Mouse (Mus musculus): ENCODE data around the gene 1700025G04Rik. TPM values are rescaled to one million over a fixed set of nuclear protein-coding genes. Genes with fewer than 3 reads are reported as not detected.

The 1700025G04Rik gene
- polyA plus RNA-seq, 1 experiment from 2014 or later, result 28.5 TPM

GRCm38 (mm10) chr1:152032144-152032543 is 57.8 kb downstream of the 1700025G04Rik start:
- 91% methylated on average over 5 of the region's 5 CpGs for WGBS
- Histone ChIP-seq H3K27me3 (ENCODE audit: control insufficient read depth, insufficient read depth, low read depth, low read length) (no peaks in the 10 kb centered on the region), H3K27ac (ENCODE audit: low read length) (no peak overlapping the region), H3K9ac (ENCODE audit: low read depth, low read length) (no peak overlapping the region), H3K4me1 (ENCODE audit: control insufficient read depth, insufficient read depth, low read length) (peaks cover 8% of the 10 kb centered on the region), H3K36me3 (ENCODE audit: control insufficient read depth, insufficient read depth, low read length) (no peaks in the 10 kb centered on the region), H3K4me3 (ENCODE audit: low read depth, low read length) (no peak overlapping the region), H3K9me3 (replicated peaks; ENCODE audit: control insufficient read depth, low read length, poor library complexity, severe bottlenecking) (0 out of 2 replicates have a peak, but pooled peaks cover 3% of the 10 kb centered on the region), H3K4me2 (ENCODE audit: low read length) (no peak overlapping the region)
- ATAC-seq, result no peak

- peak; percentile 65 for ATAC-seq
- Histone ChIP-seq H3K9me3 (replicated peaks; ENCODE audit: control insufficient read depth, low read length, poor library complexity, severe bottlenecking) (0 out of 2 replicates have a peak, but pooled peaks cover 3% of the 10 kb centered on the region), H3K4me1 (ENCODE audit: control insufficient read depth, insufficient read depth, low read length) (peaks cover 3% of the 10 kb centered on the region), H3K4me2 (ENCODE audit: low read length) (no peak overlapping the region), H3K27me3 (ENCODE audit: control insufficient read depth, insufficient read depth, low read depth, low read length) (no peaks in the 10 kb centered on the region), H3K36me3 (ENCODE audit: control insufficient read depth, insufficient read depth, low read length) (no peaks in the 10 kb centered on the region), H3K4me3 (ENCODE audit: low read depth, low read length) (no peak overlapping the region), H3K27ac (ENCODE audit: low read length) (no peak overlapping the region), H3K9ac (ENCODE audit: low read depth, low read length) (no peak overlapping the region)
- 11% methylated on average over 6 of the region's 6 CpGs for WGBS
Observed at GRCm38 (mm10) chr1:152030546-152030945, 59.4 kb downstream of the 1700025G04Rik start.

GRCm38 (mm10) chr1:152028718-152029117 is 61.2 kb downstream of the 1700025G04Rik start:
- H3K4me1 ChIP-seq (ENCODE audit: control insufficient read depth, insufficient read depth, low read length), result peaks cover 3% of the 10 kb centered on the region
- 86% methylated on average over 4 of the region's 4 CpGs for WGBS
- H3K27ac ChIP-seq (ENCODE audit: low read length), result no peak overlapping the region
- H3K27me3 ChIP-seq (ENCODE audit: control insufficient read depth, insufficient read depth, low read depth, low read length), result no peaks in the 10 kb centered on the region
- no peak overlapping the region for H3K4me3 ChIP-seq (ENCODE audit: low read depth, low read length)
- H3K9me3 ChIP-seq (replicated peaks; ENCODE audit: control insufficient read depth, low read length, poor library complexity, severe bottlenecking), result 0 out of 2 replicates have a peak, but pooled peaks cover 3% of the 10 kb centered on the region
- no peak overlapping the region for H3K4me2 ChIP-seq (ENCODE audit: low read length)
- H3K9ac ChIP-seq (ENCODE audit: low read depth, low read length), result no peak overlapping the region
- ATAC-seq, result no peak
- no peaks in the 10 kb centered on the region for H3K36me3 ChIP-seq (ENCODE audit: control insufficient read depth, insufficient read depth, low read length)

- no peak overlapping the region for H3K27ac ChIP-seq (ENCODE audit: low read length)
- H3K27me3 ChIP-seq (ENCODE audit: control insufficient read depth, insufficient read depth, low read depth, low read length), result no peaks in the 10 kb centered on the region
- ATAC-seq, result no peak
- peaks cover 3% of the 10 kb centered on the region for H3K4me1 ChIP-seq (ENCODE audit: control insufficient read depth, insufficient read depth, low read length)
- H3K9me3 ChIP-seq (replicated peaks; ENCODE audit: control insufficient read depth, low read length, poor library complexity, severe bottlenecking), result no peaks in the 10 kb centered on the region
- 92% methylated on average over 4 of the region's 4 CpGs for WGBS
- no peak overlapping the region for H3K4me2 ChIP-seq (ENCODE audit: low read length)
- H3K9ac ChIP-seq (ENCODE audit: low read depth, low read length), result no peak overlapping the region
- H3K36me3 ChIP-seq (ENCODE audit: control insufficient read depth, insufficient read depth, low read length), result no peaks in the 10 kb centered on the region
- no peak overlapping the region for H3K4me3 ChIP-seq (ENCODE audit: low read depth, low read length)
Observed at GRCm38 (mm10) chr1:152026762-152027161, 63.2 kb downstream of the 1700025G04Rik start.

GRCm38 (mm10) chr1:152025308-152025707 is 64.6 kb downstream of the 1700025G04Rik start:
- Histone ChIP-seq H3K4me3 (ENCODE audit: low read depth, low read length) (no peak overlapping the region), H3K4me1 (ENCODE audit: control insufficient read depth, insufficient read depth, low read length) (no peaks in the 10 kb centered on the region; the same call in none of the 2 replicates), H3K36me3 (ENCODE audit: control insufficient read depth, insufficient read depth, low read length) (no peaks in the 10 kb centered on the region), H3K9me3 (replicated peaks; ENCODE audit: control insufficient read depth, low read length, poor library complexity, severe bottlenecking) (no peaks in the 10 kb centered on the region), H3K4me2 (ENCODE audit: low read length) (no peak overlapping the region), H3K27me3 (ENCODE audit: control insufficient read depth, insufficient read depth, low read depth, low read length) (no peaks in the 10 kb centered on the region), H3K27ac (ENCODE audit: low read length) (no peak overlapping the region), H3K9ac (ENCODE audit: low read depth, low read length) (no peak overlapping the region)
- 93% methylated on average over 4 of the region's 4 CpGs for WGBS
- ATAC-seq, result no peak

GRCm38 (mm10) chr1:152024019-152024787 is 65.7 kb downstream of the 1700025G04Rik start:
- Histone ChIP-seq H3K27me3 (ENCODE audit: control insufficient read depth, insufficient read depth, low read depth, low read length) (no peaks in the 10 kb centered on the region), H3K9me3 (replicated peaks; ENCODE audit: control insufficient read depth, low read length, poor library complexity, severe bottlenecking) (no peaks in the 10 kb centered on the region), H3K4me3 (ENCODE audit: low read depth, low read length) (no peak overlapping the region), H3K4me1 (ENCODE audit: control insufficient read depth, insufficient read depth, low read length) (no peaks in the 10 kb centered on the region), H3K9ac (ENCODE audit: low read depth, low read length) (no peak overlapping the region), H3K4me2 (ENCODE audit: low read length) (no peak overlapping the region), H3K36me3 (ENCODE audit: control insufficient read depth, insufficient read depth, low read length) (no peaks in the 10 kb centered on the region), H3K27ac (ENCODE audit: low read length) (no peak overlapping the region)
- ATAC-seq, result no peak
- 79% methylated on average over 18 of the region's 18 CpGs for WGBS

GRCm38 (mm10) chr1:152020812-152021211 is 69.1 kb downstream of the 1700025G04Rik start:
- Histone ChIP-seq H3K36me3 (ENCODE audit: control insufficient read depth, insufficient read depth, low read length) (no peaks in the 10 kb centered on the region), H3K4me1 (ENCODE audit: control insufficient read depth, insufficient read depth, low read length) (no peaks in the 10 kb centered on the region), H3K9me3 (replicated peaks; ENCODE audit: control insufficient read depth, low read length, poor library complexity, severe bottlenecking) (no peaks in the 10 kb centered on the region), H3K4me2 (ENCODE audit: low read length) (no peak overlapping the region), H3K9ac (ENCODE audit: low read depth, low read length) (no peak overlapping the region), H3K27ac (ENCODE audit: low read length) (no peak overlapping the region), H3K4me3 (ENCODE audit: low read depth, low read length) (no peak overlapping the region), H3K27me3 (ENCODE audit: control insufficient read depth, insufficient read depth, low read depth, low read length) (no peaks in the 10 kb centered on the region)
- 94% methylated on average over 6 of the region's 6 CpGs for WGBS
- no peak for ATAC-seq

GRCm38 (mm10) chr1:152020070-152020469 is 69.9 kb downstream of the 1700025G04Rik start:
- H3K9me3 ChIP-seq (replicated peaks; ENCODE audit: control insufficient read depth, low read length, poor library complexity, severe bottlenecking), result no peaks in the 10 kb centered on the region
- H3K36me3 ChIP-seq (ENCODE audit: control insufficient read depth, insufficient read depth, low read length), result no peaks in the 10 kb centered on the region
- no peak for ATAC-seq

GRCm38 (mm10) chr1:152019196-152019595 is 70.7 kb downstream of the 1700025G04Rik start:
- H3K27me3 ChIP-seq (ENCODE audit: control insufficient read depth, insufficient read depth, low read depth, low read length), result no peaks in the 10 kb centered on the region
- no peak overlapping the region for H3K27ac ChIP-seq (ENCODE audit: low read length)
- H3K36me3 ChIP-seq (ENCODE audit: control insufficient read depth, insufficient read depth, low read length), result no peaks in the 10 kb centered on the region
- H3K4me2 ChIP-seq (ENCODE audit: low read length), result no peak overlapping the region
- no peaks in the 10 kb centered on the region for H3K9me3 ChIP-seq (replicated peaks; ENCODE audit: control insufficient read depth, low read length, poor library complexity, severe bottlenecking)
- no peak overlapping the region for H3K4me3 ChIP-seq (ENCODE audit: low read depth, low read length)
- H3K4me1 ChIP-seq (ENCODE audit: control insufficient read depth, insufficient read depth, low read length), result no peaks in the 10 kb centered on the region
- no peak for ATAC-seq
- WGBS, result 69% methylated on average over 5 of the region's 5 CpGs
- no peak overlapping the region for H3K9ac ChIP-seq (ENCODE audit: low read depth, low read length)

More at GRCm38 (mm10) chr1:152020070-152020469, 69.9 kb downstream of the 1700025G04Rik start:
- no peak overlapping the region for H3K4me2 ChIP-seq (ENCODE audit: low read length)
- no peak overlapping the region for H3K9ac ChIP-seq (ENCODE audit: low read depth, low read length)
- WGBS, result 94% methylated on average over 5 of the region's 5 CpGs
- no peaks in the 10 kb centered on the region for H3K4me1 ChIP-seq (ENCODE audit: control insufficient read depth, insufficient read depth, low read length)
- H3K27me3 ChIP-seq (ENCODE audit: control insufficient read depth, insufficient read depth, low read depth, low read length), result no peaks in the 10 kb centered on the region
- no peak overlapping the region for H3K4me3 ChIP-seq (ENCODE audit: low read depth, low read length)
- no peak overlapping the region for H3K27ac ChIP-seq (ENCODE audit: low read length)
